Mouse (Mus musculus) liver, embryonic 13.5 days (tissue): ENCODE data around the gene Agtrap. TPM values are rescaled to one million over a fixed set of nuclear protein-coding genes. Genes with fewer than 3 reads are reported as not detected.
"Not testable (repeated sequence)": the region's sequence is repeated elsewhere in the genome, so short reads cannot be mapped to it uniquely, and the experiment has no call there.

Experiments
- ATAC-seq: fragments of 200-750 bp; cut with Nextera tagmentation; 2 replicates; pipeline ENCODE4 v1.8.0; 2017; ENCODE audit warnings: low read depth, mild to moderate bottlenecking, moderate number of reproducible peaks, moderate library complexity
- DNase-seq: peaks from one replicate; pipeline ENCODE4 v3.0.0; 2022
- H3K27ac ChIP-seq: fragments of 300-500 bp; sonication (generic); 2 replicates; pipeline ENCODE4 v1.5.1; 2015; ENCODE audit warnings: moderate library complexity, mild to moderate bottlenecking, inconsistent platforms
- H3K27me3 ChIP-seq: fragments of 300-500 bp; sonication (generic); 2 replicates; pipeline ENCODE4 v1.6.1; 2015; ENCODE audit warnings: mild to moderate bottlenecking, inconsistent platforms
- H3K36me3 ChIP-seq: fragments of 300-500 bp; sonication (generic); 2 replicates; pipeline ENCODE4 v1.6.1; 2015; ENCODE audit warnings: mild to moderate bottlenecking, inconsistent platforms
- H3K4me1 ChIP-seq: fragments of 300-500 bp; sonication (generic); replicated peaks from 2 replicates; pipeline ENCODE4 v1.6.1; 2015; ENCODE audit warnings: inconsistent platforms
- H3K4me2 ChIP-seq: fragments of 300-500 bp; sonication (generic); 2 replicates; pipeline ENCODE4 v1.6.1; 2015; ENCODE audit warnings: inconsistent platforms, mild to moderate bottlenecking, moderate library complexity
- H3K4me3 ChIP-seq: fragments of 300-500 bp; sonication (generic); replicated peaks from 2 replicates; pipeline ENCODE4 v1.5.1; 2015; ENCODE audit warnings: mild to moderate bottlenecking, inconsistent platforms
- H3K9ac ChIP-seq: fragments of 300-500 bp; sonication (generic); 2 replicates; pipeline ENCODE4 v1.6.1; 2015; ENCODE audit warnings: mild to moderate bottlenecking, inconsistent platforms
- H3K9me3 ChIP-seq: fragments of 300-500 bp; sonication (generic); replicated peaks from 2 replicates; pipeline ENCODE4 v1.6.1; 2016; ENCODE audit warnings: inconsistent platforms
- WGBS: fragments of 180-500 bp; shearing (Covaris S2); methylation state at CpG from one replicate; pipeline ENCODE4 v1.1.7; 2015; ENCODE audit not compliant: insufficient replicate concordance; 5-methylcytosine and 5-hydroxymethylcytosine counted together
- polyA plus RNA-seq: library from polyadenylated mRNA; unstranded; fragments of >200 nt; fragmentation: Nextera tagmentation; extraction: Ambion mirVana; gene quantifications from 2 replicates; pipeline ENCODE4 v1.2.1, GENCODE M21; 2015

Gene Agtrap
- polyA plus RNA-seq, 1 experiment from 2014 or later = 11.2 TPM

GRCm38 (mm10) chr4:148057661-148058209 is 30.1 kb downstream of the Agtrap start:
- 56% methylated on average over 5 of the region's 5 CpGs for WGBS
- Histone ChIP-seq H3K4me3 (no peak overlapping the region), H3K36me3 (peaks cover 63% of the 10 kb centered on the region), H3K9me3 (no peaks in the 10 kb centered on the region), H3K4me2 (no peak overlapping the region), H3K4me1 (peaks cover 29% of the 10 kb centered on the region), H3K27me3 (no peaks in the 10 kb centered on the region), H3K27ac (no peak overlapping the region), H3K9ac (no peak overlapping the region)
- DNase-seq = no peak
- ATAC-seq = no peak

GRCm38 (mm10) chr4:148056801-148057200 is 31.0 kb downstream of the Agtrap start:
- H3K27ac ChIP-seq = peak overlapping the region; percentile 1
- 76% methylated on average over 4 of the region's 4 CpGs for WGBS
- no peak overlapping the region for H3K4me3 ChIP-seq
- H3K4me2 ChIP-seq = no peak overlapping the region
- peak; percentile 37 for ATAC-seq
- no peak overlapping the region for H3K9ac ChIP-seq
- peaks cover 29% of the 10 kb centered on the region for H3K4me1 ChIP-seq
- H3K9me3 ChIP-seq = no peaks in the 10 kb centered on the region
- H3K27me3 ChIP-seq = no peaks in the 10 kb centered on the region
- DNase-seq = no peak
- H3K36me3 ChIP-seq = peaks cover 73% of the 10 kb centered on the region

GRCm38 (mm10) chr4:148056246-148056645 is 31.6 kb downstream of the Agtrap start:
- DNase-seq (no peak), ATAC-seq (no peak)
- Histone ChIP-seq H3K9me3 (no peaks in the 10 kb centered on the region), H3K27me3 (no peaks in the 10 kb centered on the region), H3K36me3 (peaks cover 78% of the 10 kb centered on the region), H3K4me1 (peaks cover 28% of the 10 kb centered on the region), H3K4me2 (no peak overlapping the region), H3K9ac (no peak overlapping the region), H3K27ac (0 out of 2 replicates have a peak overlapping the region, but pooled peaks have one; percentile 1), H3K4me3 (no peak overlapping the region)
- WGBS = 80% methylated on average over 7 of the region's 7 CpGs

GRCm38 (mm10) chr4:148054961-148055695 is 32.7 kb downstream of the Agtrap start:
- H3K9ac ChIP-seq = no peak overlapping the region
- peaks cover 32% of the 10 kb centered on the region for H3K4me1 ChIP-seq
- no peak for DNase-seq
- H3K27ac ChIP-seq = no peak overlapping the region
- WGBS = 86% methylated on average over 21 of the region's 21 CpGs
- H3K4me3 ChIP-seq = no peak overlapping the region
- no peak for ATAC-seq
- peaks cover 89% of the 10 kb centered on the region for H3K36me3 ChIP-seq
- no peaks in the 10 kb centered on the region for H3K9me3 ChIP-seq
- no peaks in the 10 kb centered on the region for H3K27me3 ChIP-seq
- H3K4me2 ChIP-seq = no peak overlapping the region

GRCm38 (mm10) chr4:148053417-148053920 is 34.4 kb downstream of the Agtrap start:
- ATAC-seq (no peak), DNase-seq (no peak)
- Histone ChIP-seq H3K27ac (no peak overlapping the region), H3K9ac (no peak overlapping the region), H3K27me3 (no peaks in the 10 kb centered on the region), H3K36me3 (peaks cover 100% of the 10 kb centered on the region), H3K4me2 (no peak overlapping the region), H3K4me1 (peaks cover 37% of the 10 kb centered on the region), H3K9me3 (no peaks in the 10 kb centered on the region), H3K4me3 (no peak overlapping the region)
- WGBS = 91% methylated on average over 12 of the region's 12 CpGs

GRCm38 (mm10) chr4:148052976-148053375 is 34.9 kb downstream of the Agtrap start:
- Histone ChIP-seq H3K36me3 (peaks cover 100% of the 10 kb centered on the region), H3K4me1 (peaks cover 42% of the 10 kb centered on the region), H3K9me3 (no peaks in the 10 kb centered on the region), H3K9ac (no peak overlapping the region), H3K27ac (no peak overlapping the region), H3K4me2 (no peak overlapping the region), H3K27me3 (no peaks in the 10 kb centered on the region), H3K4me3 (no peak overlapping the region)
- DNase-seq (no peak), ATAC-seq (no peak)
- 80% methylated on average over 2 of the region's 2 CpGs for WGBS

GRCm38 (mm10) chr4:148051886-148052285 is 35.9 kb downstream of the Agtrap start:
- WGBS = 87% methylated on average over 11 of the region's 11 CpGs
- no peak overlapping the region for H3K9ac ChIP-seq
- DNase-seq (no peak), ATAC-seq (no peak)
- no peak overlapping the region for H3K4me3 ChIP-seq
- H3K4me2 ChIP-seq = no peak overlapping the region
- H3K9me3 ChIP-seq = no peaks in the 10 kb centered on the region
- no peak overlapping the region for H3K27ac ChIP-seq
- no peaks in the 10 kb centered on the region for H3K27me3 ChIP-seq
- H3K36me3 ChIP-seq = peaks cover 96% of the 10 kb centered on the region
- H3K4me1 ChIP-seq = peaks cover 47% of the 10 kb centered on the region

GRCm38 (mm10) chr4:148051046-148051776 is 36.6 kb downstream of the Agtrap start:
- Histone ChIP-seq H3K9ac (no peak overlapping the region), H3K4me2 (no peak overlapping the region), H3K4me3 (no peak overlapping the region), H3K4me1 (peaks cover 47% of the 10 kb centered on the region), H3K9me3 (no peaks in the 10 kb centered on the region), H3K27me3 (no peaks in the 10 kb centered on the region), H3K27ac (no peak overlapping the region), H3K36me3 (peaks cover 89% of the 10 kb centered on the region)
- ATAC-seq (no peak), DNase-seq (no peak)
- 90% methylated on average over 13 of the region's 13 CpGs for WGBS

- H3K27ac ChIP-seq, ATAC-seq, H3K9me3 ChIP-seq, DNase-seq, H3K9ac ChIP-seq, H3K27me3 ChIP-seq, H3K4me3 ChIP-seq, H3K4me2 ChIP-seq: not testable (repeated sequence)
- Histone ChIP-seq H3K36me3 (peaks cover 85% of the 10 kb centered on the region), H3K4me1 (peaks cover 50% of the 10 kb centered on the region)
- WGBS = 92% methylated on average over 3 of the region's 3 CpGs
Measured at GRCm38 (mm10) chr4:148050396-148050914, 37.4 kb downstream of the Agtrap start.

GRCm38 (mm10) chr4:148046450-148047031 is 41.3 kb downstream of the Agtrap start:
- peak; percentile 92 for ATAC-seq
- peak; percentile 75 for DNase-seq
- H3K9me3 ChIP-seq = no peaks in the 10 kb centered on the region
- peak overlapping the region; percentile 23 for H3K4me3 ChIP-seq
- H3K9ac ChIP-seq = peak overlapping the region; percentile 57
- 14% methylated on average over 4 of the region's 4 CpGs for WGBS
- peaks cover 87% of the 10 kb centered on the region for H3K4me1 ChIP-seq
- H3K4me2 ChIP-seq = peak overlapping the region; percentile 58
- no peaks in the 10 kb centered on the region for H3K27me3 ChIP-seq
- peak overlapping the region; percentile 93 for H3K27ac ChIP-seq
- peaks cover 78% of the 10 kb centered on the region for H3K36me3 ChIP-seq

- DNase-seq (no peak), ATAC-seq (peak; percentile 47)
- H3K9me3 ChIP-seq = no peaks in the 10 kb centered on the region
- no peaks in the 10 kb centered on the region for H3K27me3 ChIP-seq
- H3K4me1 ChIP-seq = peaks cover 98% of the 10 kb centered on the region
- WGBS = 45% methylated on average over 2 of the region's 2 CpGs
- peaks cover 54% of the 10 kb centered on the region for H3K36me3 ChIP-seq
- peak overlapping the region; percentile 4 for H3K4me3 ChIP-seq
- H3K27ac ChIP-seq = peak overlapping the region; percentile 93
- H3K9ac ChIP-seq = peak overlapping the region; percentile 42
- peak overlapping the region; percentile 58 for H3K4me2 ChIP-seq
Measured at GRCm38 (mm10) chr4:148044113-148044512, 43.7 kb downstream of the Agtrap start.
